Mouse (Mus musculus) limb, embryonic 15.5 days (tissue): ENCODE results near the gene Loxl1. TPM values are rescaled to one million over a fixed set of nuclear protein-coding genes. Genes with fewer than 3 reads are reported as not detected.

Source experiments
- ATAC-seq: fragments of 200-750 bp; cut with Nextera tagmentation; 2 replicates; pipeline ENCODE4 v1.8.0; 2017; ENCODE audit warnings: low read depth, moderate TSS enrichment; ENCODE audit not compliant: insufficient number of reproducible peaks, low FRiP score, low TSS enrichment
- H3K27ac ChIP-seq: fragments of 300-500 bp; sonication (generic); 2 replicates; pipeline ENCODE4 v1.5.1; 2015; ENCODE audit warnings: moderate library complexity, mild to moderate bottlenecking, inconsistent platforms
- H3K27me3 ChIP-seq: fragments of 300-500 bp; sonication (generic); 2 replicates; pipeline ENCODE4 v1.6.1; 2015; ENCODE audit warnings: inconsistent platforms
- H3K36me3 ChIP-seq: fragments of 300-500 bp; sonication (generic); 2 replicates; pipeline ENCODE4 v1.6.1; 2015; ENCODE audit warnings: inconsistent platforms
- H3K4me1 ChIP-seq: fragments of 300-500 bp; sonication (generic); 2 replicates; pipeline ENCODE4 v1.6.1; 2015; ENCODE audit warnings: inconsistent platforms
- H3K4me2 ChIP-seq: fragments of 300-500 bp; sonication (generic); 2 replicates; pipeline ENCODE4 v1.6.1; 2015; ENCODE audit warnings: mild to moderate bottlenecking, inconsistent platforms
- H3K4me3 ChIP-seq: fragments of 300-500 bp; sonication (generic); 2 replicates; pipeline ENCODE4 v1.5.1; 2015; ENCODE audit warnings: mild to moderate bottlenecking, inconsistent platforms
- H3K9ac ChIP-seq: fragments of 300-500 bp; sonication (generic); 2 replicates; pipeline ENCODE4 v1.6.1; 2015; ENCODE audit warnings: inconsistent platforms
- H3K9me3 ChIP-seq: fragments of 300-500 bp; sonication (generic); 2 replicates; pipeline ENCODE4 v1.6.1; 2016; ENCODE audit warnings: inconsistent platforms
- WGBS: fragments of 180-500 bp; shearing (Covaris S2); methylation state at CpG from one replicate; pipeline ENCODE4 v1.1.7; 2015; 5-methylcytosine and 5-hydroxymethylcytosine counted together
- polyA plus RNA-seq: library from polyadenylated mRNA; unstranded; fragments of >200 nt; fragmentation: Nextera tagmentation; extraction: Ambion mirVana; gene quantifications from 2 replicates; pipeline ENCODE4 v1.2.1, GENCODE M21; 2015

Loxl1 gene
- polyA plus RNA-seq, 1 experiment from 2014 or later = 92.6 TPM

DNA sequence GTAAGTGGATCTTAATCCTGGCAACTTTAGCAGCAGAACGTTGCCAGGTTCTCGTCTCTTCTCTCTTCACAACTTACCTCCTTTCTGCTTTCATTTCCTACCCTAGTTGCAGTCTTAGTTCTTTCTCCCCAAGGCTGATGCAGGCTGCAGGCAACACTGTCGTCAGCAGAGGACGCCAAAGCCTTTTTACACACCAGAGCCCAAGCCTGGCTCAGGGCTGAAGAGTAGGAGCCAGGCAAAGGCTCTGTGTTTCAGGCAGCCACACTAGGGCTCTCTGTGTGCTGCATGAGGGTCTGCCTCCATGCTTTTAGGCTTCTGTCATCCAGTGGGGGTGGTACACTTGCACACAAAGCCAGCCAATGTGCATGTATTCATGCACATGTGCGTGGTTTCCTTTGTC is 17.3 kb upstream of the Loxl1 start:
- no peak for ATAC-seq
- 16% methylated on average over 5 of the region's 5 CpGs for WGBS
- H3K4me3 ChIP-seq = no peak overlapping the region

DNA sequence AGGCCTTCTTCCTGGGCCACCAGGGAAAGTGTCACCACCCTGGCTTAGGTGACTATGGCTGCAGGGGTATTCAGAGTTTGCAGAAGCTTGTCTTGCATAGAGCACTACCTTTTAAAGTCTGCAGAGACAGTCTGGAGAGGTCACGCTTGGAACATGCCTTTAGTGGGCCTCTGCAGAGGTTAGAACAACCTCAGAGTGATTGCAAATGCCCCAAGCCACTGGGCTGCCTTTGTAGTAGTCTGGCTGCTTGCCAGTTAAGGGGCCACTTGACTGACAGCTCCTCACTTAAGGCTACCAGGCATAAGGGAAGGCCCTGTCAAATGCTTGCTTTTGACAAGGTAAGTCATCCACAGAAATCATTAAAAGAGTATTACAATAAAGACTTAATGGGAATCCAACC is 14.4 kb upstream of the Loxl1 start:
- Histone ChIP-seq H3K9me3 (no peaks in the 10 kb centered on the region), H3K4me3 (no peak overlapping the region), H3K27me3 (0 out of 2 replicates have a peak, but pooled peaks cover 3% of the 10 kb centered on the region), H3K9ac (no peak overlapping the region), H3K27ac (no peak overlapping the region), H3K36me3 (no peaks in the 10 kb centered on the region), H3K4me2 (no peak overlapping the region), H3K4me1 (0 out of 2 replicates have a peak, but pooled peaks cover 2% of the 10 kb centered on the region)
- ATAC-seq = no peak
- WGBS = 33% methylated on average over 1 of the region's 1 CpGs

More for the DNA sequence above, 17.3 kb upstream of the Loxl1 start:
- H3K27me3 ChIP-seq = 0 out of 2 replicates have a peak, but pooled peaks cover 3% of the 10 kb centered on the region
- H3K4me2 ChIP-seq = no peak overlapping the region
- H3K9me3 ChIP-seq = no peaks in the 10 kb centered on the region
- H3K36me3 ChIP-seq = no peaks in the 10 kb centered on the region
- no peak overlapping the region for H3K27ac ChIP-seq
- H3K9ac ChIP-seq = no peak overlapping the region
- 0 out of 2 replicates have a peak, but pooled peaks cover 2% of the 10 kb centered on the region for H3K4me1 ChIP-seq

DNA sequence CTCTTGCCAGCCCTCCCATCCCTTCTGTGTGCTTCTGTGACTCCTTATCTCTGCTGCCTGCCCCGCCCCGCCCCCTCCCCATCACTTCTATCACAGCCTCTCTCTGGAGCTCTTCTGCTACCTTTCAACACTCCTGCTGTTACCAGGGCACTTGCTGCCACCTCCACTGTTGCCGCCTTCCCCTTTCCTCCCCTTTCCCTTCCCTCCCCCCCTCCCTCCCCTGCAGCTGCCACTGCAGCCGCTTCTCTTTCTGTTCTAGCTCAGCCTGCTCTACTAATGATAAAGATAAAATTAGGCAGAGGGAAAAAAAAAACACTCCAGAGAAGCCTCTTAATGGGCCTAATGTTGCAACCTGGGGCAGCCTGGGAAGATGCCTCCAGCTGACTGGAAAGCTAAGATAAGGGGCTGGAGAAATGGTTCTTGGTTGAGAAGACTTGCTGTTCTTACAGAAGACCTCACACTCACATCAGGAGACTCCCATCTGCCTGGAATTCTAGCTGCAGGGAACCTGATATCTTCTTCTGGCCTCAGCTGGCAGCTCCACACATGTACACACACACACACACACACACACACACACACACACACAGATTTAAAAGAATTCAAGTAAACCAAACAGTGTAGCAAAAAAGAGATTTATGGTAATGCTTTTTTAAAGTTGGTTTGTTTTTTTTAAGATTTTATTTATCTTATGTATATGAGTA is 13.6 kb upstream of the Loxl1 start:
- H3K27ac ChIP-seq = no peak overlapping the region
- 28% methylated on average over 4 of the region's 4 CpGs for whole genome bisulfite sequencing

DNA sequence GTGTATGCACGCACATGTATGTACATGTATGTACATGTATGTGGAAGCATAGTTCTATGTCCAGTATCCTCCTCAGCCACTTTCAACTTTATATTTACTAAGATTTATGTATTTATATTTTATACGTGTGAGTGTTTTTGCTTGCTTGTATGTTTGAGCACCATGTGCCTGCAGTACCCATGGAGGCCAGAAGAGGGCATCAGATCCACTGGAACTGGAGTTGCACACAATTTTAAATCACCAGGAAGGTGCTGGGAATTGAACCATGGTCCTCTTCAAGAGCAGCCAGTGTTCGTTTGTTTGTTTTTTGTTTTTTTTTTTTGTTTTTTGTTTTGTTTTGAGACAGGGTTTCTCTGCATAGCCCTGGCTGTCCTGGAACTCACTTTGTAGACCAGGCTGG is 8.7 kb upstream of the Loxl1 start:
- no peaks in the 10 kb centered on the region for H3K27me3 ChIP-seq
- H3K36me3 ChIP-seq = no peaks in the 10 kb centered on the region
- WGBS = 97% methylated on average over 3 of the region's 3 CpGs
- H3K27ac ChIP-seq = no peak overlapping the region
- no peak for ATAC-seq
- peaks cover 22% of the 10 kb centered on the region for H3K4me1 ChIP-seq
- H3K4me3 ChIP-seq = no peak overlapping the region
- H3K4me2 ChIP-seq = no peak overlapping the region
- no peak overlapping the region for H3K9ac ChIP-seq
- no peaks in the 10 kb centered on the region for H3K9me3 ChIP-seq

More for the DNA sequence above, 13.6 kb upstream of the Loxl1 start:
- Histone ChIP-seq H3K9me3 (no peaks in the 10 kb centered on the region), H3K4me2 (no peak overlapping the region), H3K4me1 (0 out of 2 replicates have a peak, but pooled peaks cover 2% of the 10 kb centered on the region), H3K4me3 (no peak overlapping the region), H3K9ac (no peak overlapping the region), H3K27me3 (0 out of 2 replicates have a peak, but pooled peaks cover 3% of the 10 kb centered on the region), H3K36me3 (no peaks in the 10 kb centered on the region)
- no peak for ATAC-seq

DNA sequence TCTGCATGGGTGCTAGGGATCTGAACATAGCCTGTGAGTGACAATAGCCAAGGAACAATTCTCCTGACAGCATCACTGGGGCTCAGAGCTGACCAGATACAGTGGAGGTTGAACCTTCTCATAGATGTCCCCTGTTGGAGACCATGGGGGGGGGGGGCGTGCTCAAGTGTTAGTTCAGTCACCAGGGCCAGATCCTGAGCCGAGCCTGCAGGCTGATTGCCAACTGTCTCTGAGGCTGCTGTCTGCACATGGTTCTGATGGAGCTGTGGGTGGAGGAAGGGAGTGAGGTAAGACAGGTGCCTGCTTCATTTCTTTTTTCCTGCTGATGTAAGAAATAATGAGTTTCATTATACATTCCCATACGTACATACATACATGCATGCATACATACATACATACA is 5.3 kb upstream of the Loxl1 start:
- Histone ChIP-seq H3K27me3 (no peaks in the 10 kb centered on the region), H3K36me3 (no peaks in the 10 kb centered on the region), H3K9ac (no peak overlapping the region), H3K27ac (no peak overlapping the region), H3K9me3 (no peaks in the 10 kb centered on the region), H3K4me2 (no peak overlapping the region), H3K4me3 (no peak overlapping the region), H3K4me1 (peaks cover 53% of the 10 kb centered on the region)
- no peak for ATAC-seq
- WGBS = 55% methylated on average over 3 of the region's 3 CpGs

DNA sequence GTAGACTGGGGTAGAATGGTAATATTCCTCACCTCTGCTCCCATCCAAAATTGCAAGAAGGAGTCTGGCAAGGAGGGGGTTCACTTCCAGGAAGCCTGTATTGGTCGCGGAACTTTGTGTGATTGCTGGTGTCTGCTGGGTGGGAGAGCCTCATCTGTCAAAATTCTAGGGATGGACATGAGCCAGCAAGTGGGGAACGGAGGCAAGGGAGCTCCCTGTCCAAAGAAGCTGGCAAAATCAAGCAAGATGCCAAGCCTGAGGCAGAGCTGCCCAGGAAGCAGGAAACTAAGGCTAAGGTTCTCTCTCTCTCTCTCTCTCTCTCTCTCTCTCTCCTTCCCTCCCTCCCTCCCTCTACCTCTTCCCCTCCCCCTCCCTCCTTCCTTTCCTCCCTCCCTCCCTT is 4.4 kb upstream of the Loxl1 start:
- Histone ChIP-seq H3K9me3 (no peaks in the 10 kb centered on the region), H3K4me3 (no peak overlapping the region), H3K9ac (no peak overlapping the region), H3K4me1 (peaks cover 62% of the 10 kb centered on the region), H3K27me3 (no peaks in the 10 kb centered on the region), H3K36me3 (no peaks in the 10 kb centered on the region), H3K27ac (peak overlapping the region; percentile 93), H3K4me2 (no peak overlapping the region)
- ATAC-seq = no peak
- 31% methylated on average over 3 of the region's 3 CpGs for WGBS

DNA sequence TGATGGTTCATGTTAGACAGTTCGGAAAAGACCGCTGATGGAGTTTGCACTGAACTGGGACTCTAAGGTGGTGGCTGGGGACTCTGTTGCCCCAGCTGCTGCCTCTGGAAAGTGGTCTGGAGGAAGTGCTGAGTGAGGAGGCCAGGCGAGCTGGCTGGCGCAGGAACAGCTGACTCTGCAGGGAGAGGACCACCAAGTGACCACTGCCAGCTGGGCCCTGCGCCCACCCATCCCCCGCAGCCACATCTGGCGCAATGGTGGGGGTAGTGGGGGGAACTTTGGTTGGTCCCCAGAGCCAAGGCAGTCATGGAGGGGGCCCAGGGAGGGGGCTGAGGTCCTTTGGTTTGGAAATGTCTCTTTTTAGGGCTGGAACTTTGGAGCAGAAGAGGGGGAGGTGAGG is 3.8 kb upstream of the Loxl1 start:
- Histone ChIP-seq H3K27ac (peak overlapping the region; percentile 93), H3K4me1 (peaks cover 68% of the 10 kb centered on the region), H3K9me3 (no peaks in the 10 kb centered on the region), H3K36me3 (no peaks in the 10 kb centered on the region), H3K4me3 (no peak overlapping the region), H3K9ac (no peak overlapping the region), H3K27me3 (0 out of 2 replicates have a peak, but pooled peaks cover under 1% of the 10 kb centered on the region), H3K4me2 (0 out of 2 replicates have a peak overlapping the region, but pooled peaks have one; percentile 10)
- WGBS = 47% methylated on average over 7 of the region's 7 CpGs
- peak; percentile 20; the same call in 1 of the 2 replicates for ATAC-seq

DNA sequence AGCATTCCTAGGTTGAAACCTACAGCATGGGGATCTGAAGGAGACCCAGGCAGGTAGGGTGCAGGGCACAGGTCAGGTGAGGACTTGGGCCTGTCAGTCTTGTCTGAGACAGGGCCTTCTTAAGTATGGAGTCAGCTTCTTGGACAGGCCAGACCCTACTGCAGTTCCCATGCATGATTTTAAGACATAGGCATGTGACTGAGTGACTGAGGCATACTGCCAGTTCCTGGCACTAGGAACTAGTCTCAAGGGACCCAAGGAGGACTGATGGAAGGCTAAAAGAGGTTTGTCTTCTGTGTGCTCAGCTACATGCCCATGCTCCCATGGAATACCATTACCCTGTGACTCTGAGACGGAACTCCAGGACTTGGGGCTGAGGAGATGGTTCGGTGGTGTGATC is 2.9 kb upstream of the Loxl1 start:
- H3K9ac ChIP-seq = no peak overlapping the region
- H3K4me1 ChIP-seq = peaks cover 77% of the 10 kb centered on the region
- peaks cover 4% of the 10 kb centered on the region; the same call in 1 of the 2 replicates for H3K27me3 ChIP-seq
- no peak overlapping the region for H3K4me3 ChIP-seq
- H3K36me3 ChIP-seq = no peaks in the 10 kb centered on the region
- H3K4me2 ChIP-seq = no peak overlapping the region
- 60% methylated on average over 2 of the region's 2 CpGs for WGBS
- peak overlapping the region; percentile 93 for H3K27ac ChIP-seq
- ATAC-seq = no peak
- H3K9me3 ChIP-seq = no peaks in the 10 kb centered on the region

DNA sequence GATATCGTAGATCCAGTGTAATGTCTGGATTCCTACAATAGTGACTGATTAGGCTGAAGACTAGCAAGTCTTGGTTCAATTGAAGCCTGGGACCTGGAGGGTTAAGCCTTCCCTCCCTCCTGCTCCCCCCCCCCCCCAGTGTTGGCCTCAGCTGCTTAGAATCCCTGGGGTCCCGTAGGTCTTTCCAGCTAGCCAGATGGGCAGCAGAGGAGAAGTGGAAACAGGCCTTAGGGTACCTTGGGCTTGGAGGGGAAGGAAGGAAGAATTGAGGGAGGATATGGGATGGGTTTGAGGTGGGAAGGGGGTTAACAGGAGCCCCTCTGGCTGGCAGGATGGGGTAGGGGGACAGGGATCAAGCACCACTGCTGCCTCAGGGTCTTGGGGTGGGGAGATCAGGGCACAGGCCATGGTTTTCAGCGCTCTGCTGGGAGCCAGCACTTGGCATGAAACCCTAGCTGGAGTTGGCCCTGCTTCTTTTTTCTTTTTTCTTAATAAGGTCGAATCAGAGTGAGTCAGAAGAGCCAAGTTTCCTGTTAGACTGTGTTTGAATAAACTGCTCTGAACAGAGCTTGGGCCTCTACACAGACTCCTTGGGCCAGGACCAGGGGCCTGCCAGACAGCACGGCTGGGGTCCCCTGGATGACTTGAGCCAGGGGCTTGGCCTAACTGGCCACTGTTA is 1.8 kb upstream of the Loxl1 start:
- 23% methylated on average over 5 of the region's 5 CpGs for WGBS
- ATAC-seq = peak; percentile 51
- Histone ChIP-seq H3K9me3 (no peaks in the 10 kb centered on the region), H3K4me3 (no peak overlapping the region), H3K27ac (peak overlapping the region; percentile 93), H3K9ac (peak overlapping the region; percentile 37; the same call in 1 of the 2 replicates), H3K4me1 (peaks cover 86% of the 10 kb centered on the region), H3K27me3 (peaks cover 4% of the 10 kb centered on the region; the same call in 1 of the 2 replicates), H3K36me3 (no peaks in the 10 kb centered on the region), H3K4me2 (peak overlapping the region; percentile 8; the same call in 1 of the 2 replicates)

DNA sequence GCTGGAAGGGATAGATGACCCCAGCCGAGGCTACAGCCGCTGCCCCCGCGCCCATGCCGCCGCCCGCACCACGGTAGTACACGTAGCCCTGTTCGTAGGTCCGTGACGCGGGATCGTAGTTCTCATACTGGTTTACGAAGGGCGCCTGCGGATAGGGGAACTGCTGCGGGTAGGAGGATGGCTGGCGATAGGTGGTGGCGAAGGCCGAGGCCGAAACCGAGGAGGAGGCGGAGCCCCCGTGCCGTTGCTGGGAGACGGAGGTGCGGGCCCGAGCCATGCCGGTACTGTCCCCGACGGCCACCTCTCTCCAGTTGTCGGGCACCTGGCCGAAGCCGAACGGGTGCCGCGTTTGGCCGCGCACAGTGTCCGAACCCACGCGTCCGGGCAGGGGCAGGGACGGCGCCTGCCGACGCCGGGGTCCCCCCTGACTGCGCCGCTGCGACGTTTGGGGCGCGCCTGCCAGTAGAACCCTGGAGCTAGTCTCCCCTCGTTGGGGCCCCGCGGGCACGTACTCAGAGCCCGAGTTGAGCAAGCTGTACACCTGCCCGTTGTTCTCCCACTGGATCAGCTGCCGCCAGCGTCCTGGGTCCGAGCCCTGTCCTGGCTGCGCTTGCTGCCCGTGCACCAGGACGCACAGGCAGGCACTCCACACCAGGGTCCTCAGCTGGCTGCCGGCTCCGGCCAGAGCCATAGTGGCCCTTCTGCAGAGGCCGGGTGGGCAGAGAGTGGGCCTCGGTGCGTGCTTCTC is 616 bp downstream of the Loxl1 start:
- peaks cover 96% of the 10 kb centered on the region for H3K4me1 ChIP-seq
- H3K27ac ChIP-seq = peak overlapping the region; percentile 95
- WGBS = 2% methylated on average over 71 of the region's 72 CpGs
- H3K4me2 ChIP-seq = peak overlapping the region; percentile 83
- H3K9me3 ChIP-seq = no peaks in the 10 kb centered on the region
- no peaks in the 10 kb centered on the region for H3K36me3 ChIP-seq
- H3K4me3 ChIP-seq = peak overlapping the region; percentile 61
- peak overlapping the region; percentile 74 for H3K9ac ChIP-seq
- peaks cover 4% of the 10 kb centered on the region; the same call in 1 of the 2 replicates for H3K27me3 ChIP-seq
- ATAC-seq = no peak

DNA sequence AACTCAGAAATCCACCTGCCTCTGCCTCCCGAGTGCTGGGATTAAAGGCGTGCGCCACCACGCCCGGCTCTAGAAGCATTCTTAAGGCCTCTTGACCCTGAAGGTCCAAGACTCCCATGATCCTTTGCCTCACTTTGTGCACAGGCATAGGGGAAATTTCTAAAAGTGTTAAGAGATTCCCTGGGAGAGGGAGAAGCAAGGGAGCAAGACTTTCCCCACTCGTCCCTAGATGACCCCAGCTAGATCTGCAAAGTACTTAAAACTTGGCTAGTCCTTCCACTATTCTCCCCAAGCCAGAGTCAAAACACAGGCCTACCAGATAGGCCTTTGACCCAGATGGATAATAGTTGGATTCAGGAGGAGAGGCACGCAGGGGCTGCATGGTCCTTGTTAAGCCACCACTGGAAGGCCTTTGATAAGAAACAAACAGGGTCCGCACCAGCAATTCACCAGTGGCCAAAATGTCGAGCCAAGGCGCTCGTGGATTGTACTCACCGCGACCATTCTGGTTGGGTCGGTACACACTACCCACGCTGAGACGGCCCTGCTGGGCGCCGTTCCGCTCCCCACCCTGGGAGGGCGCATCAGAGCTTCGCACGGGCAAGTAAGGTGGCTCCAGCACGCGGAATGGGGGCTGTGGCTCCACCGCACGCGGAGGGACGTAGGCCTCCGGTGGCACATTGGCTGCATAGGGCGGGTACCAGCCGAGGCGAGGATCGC is 1.6 kb downstream of the Loxl1 start:
- peak overlapping the region; percentile 95 for H3K27ac ChIP-seq
- 55% methylated on average over 33 of the region's 33 CpGs for WGBS
- H3K27me3 ChIP-seq = peaks cover 4% of the 10 kb centered on the region; the same call in 1 of the 2 replicates

More for the DNA sequence above, 1.6 kb downstream of the Loxl1 start:
- H3K36me3 ChIP-seq = no peaks in the 10 kb centered on the region
- peak overlapping the region; percentile 83 for H3K4me2 ChIP-seq
- peak overlapping the region; percentile 74 for H3K9ac ChIP-seq
- no peaks in the 10 kb centered on the region for H3K9me3 ChIP-seq
- H3K4me1 ChIP-seq = peaks cover 96% of the 10 kb centered on the region
- peak overlapping the region; percentile 61 for H3K4me3 ChIP-seq
- no peak for ATAC-seq
